Mouse (Mus musculus): ENCODE data around the gene Umodl1. TPM values are rescaled to one million over a fixed set of nuclear protein-coding genes. Genes with fewer than 3 reads are reported as not detected.

The Umodl1 gene
- polyA plus RNA-seq, 1 experiment: 0.10 TPM

DNA sequence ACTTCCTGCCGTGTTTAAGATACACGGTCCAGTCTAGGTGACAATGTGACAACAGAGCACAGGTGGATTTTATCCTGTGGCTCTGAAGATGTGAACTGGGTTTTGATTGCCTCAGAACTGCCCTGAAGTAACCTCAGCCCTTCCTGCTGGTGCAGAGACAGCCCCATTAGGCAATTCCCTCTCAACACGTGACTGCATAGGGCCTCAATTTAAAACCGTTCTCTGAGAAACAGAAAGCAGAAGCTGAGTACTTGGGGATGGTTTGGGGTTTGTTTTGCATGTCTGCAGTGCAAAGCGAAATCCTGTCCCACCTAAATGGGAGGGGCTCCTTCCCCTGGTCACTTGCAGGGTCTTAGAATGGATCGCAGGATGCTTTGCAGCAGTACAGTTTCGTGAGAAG is 85.2 kb downstream of the Umodl1 start:
- no peak for DNase-seq (ENCODE audit: low read depth)
- TF ChIP-seq CTCF (IDR thresholded peaks at IDR 0.05; ENCODE audit: borderline replicate concordance, extremely low read depth, insufficient read depth, insufficient read length): no peak

DNA sequence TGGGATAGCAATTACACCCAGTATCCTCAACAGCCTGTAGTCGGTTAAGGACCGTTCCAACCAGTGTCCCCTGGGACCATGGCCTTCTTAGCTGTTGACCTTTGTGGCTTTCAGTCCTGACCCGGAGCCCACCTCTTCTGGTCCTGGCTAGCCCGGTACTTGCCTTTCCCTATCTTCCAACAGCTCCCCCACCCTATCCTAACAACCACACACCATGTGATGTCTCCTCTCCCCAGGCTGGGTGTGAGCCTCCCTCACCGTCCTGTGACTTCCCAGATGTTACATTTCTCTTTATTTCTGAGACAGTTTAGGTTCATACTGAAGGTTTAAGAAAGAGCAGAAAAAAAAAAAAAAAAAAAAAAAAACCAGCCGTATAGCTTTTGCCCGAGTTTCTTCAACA is 86.0 kb downstream of the Umodl1 start:
- TF ChIP-seq CTCF (IDR thresholded peaks at IDR 0.05; ENCODE audit: borderline replicate concordance, extremely low read depth, insufficient read depth, insufficient read length) (no peak), POLR2A (IDR thresholded peaks at IDR 0.05; ENCODE audit: borderline replicate concordance, extremely low read depth, insufficient read depth, insufficient read length, poor library complexity, severe bottlenecking) (no peak)
- DNase-seq (ENCODE audit: low read depth): no peak

DNA sequence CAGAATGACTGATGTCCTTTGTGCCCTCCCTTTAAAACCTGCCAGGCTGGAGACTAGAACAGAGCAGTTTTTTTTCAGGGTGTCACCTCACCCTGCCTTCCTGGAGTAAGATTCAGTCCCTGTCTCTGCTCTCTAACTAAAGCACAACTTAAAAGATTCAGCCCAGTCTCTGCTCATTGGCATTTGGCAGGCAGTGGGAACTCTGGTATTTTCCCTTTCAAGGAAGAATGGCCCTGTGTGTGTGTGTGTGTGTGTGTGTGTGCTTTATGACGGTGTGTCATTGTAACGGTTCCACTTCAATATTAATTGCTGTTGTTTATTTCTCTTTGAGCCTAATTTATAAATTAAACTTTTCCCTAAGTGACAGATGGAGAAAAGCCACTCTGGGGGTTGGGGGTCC is 88.3 kb downstream of the Umodl1 start:
- no peak for DNase-seq (ENCODE audit: low read depth)
- TF ChIP-seq CTCF (IDR thresholded peaks at IDR 0.05; ENCODE audit: borderline replicate concordance, extremely low read depth, insufficient read depth, insufficient read length) (no peak), POLR2A (IDR thresholded peaks at IDR 0.05; ENCODE audit: borderline replicate concordance, extremely low read depth, insufficient read depth, insufficient read length, poor library complexity, severe bottlenecking) (no peak)

DNA sequence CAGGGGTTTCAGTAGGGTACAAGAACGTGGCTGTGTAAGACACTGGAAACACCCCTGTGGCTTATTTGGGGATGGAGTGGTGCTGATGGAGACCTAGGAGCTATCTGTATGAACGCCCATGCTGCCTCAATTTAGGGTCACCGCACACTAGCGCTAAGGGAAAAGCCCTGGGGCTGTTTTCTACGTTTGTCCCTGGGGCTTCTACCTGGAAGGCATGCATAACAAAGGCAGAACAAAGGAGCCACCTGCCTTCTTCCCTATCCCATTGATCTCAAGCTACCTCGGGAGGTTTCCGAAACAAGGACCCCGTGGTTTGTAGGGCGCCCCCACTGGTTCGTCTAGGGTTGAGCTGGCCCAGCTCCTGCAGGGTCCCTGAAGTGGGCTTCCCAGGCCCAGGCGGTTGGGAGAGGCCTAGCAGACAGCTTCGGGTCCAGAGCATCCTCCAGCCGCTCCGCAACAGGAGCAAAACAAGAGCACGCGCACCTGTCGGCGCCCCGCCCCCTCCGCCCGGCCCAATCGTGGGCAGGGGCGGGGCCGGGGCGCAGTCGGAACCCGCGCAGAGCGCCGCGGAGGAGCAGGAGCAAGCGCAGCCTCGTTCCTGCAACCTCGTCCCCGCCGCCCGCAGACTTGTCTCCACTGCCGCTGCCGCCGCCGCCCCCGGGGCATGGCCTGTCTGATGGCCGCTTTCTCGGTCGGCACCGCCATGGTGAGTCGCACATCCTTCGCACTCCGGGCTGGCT is 102.9 kb downstream of the Umodl1 start, which contains the start of gene Abcg1:
TSS of gene Abcg1 (plus strand) at position 525 of the 740 bp plus-strand sequence.
- peak; percentile 91 for DNase-seq (ENCODE audit: low read depth)
- peak; percentile 43; the same call in 1 of the 2 replicates for TF ChIP-seq CTCF (IDR thresholded peaks at IDR 0.05; ENCODE audit: borderline replicate concordance, extremely low read depth, insufficient read depth, insufficient read length)
- peak; percentile 66; the same call in 1 of the 2 replicates for TF ChIP-seq POLR2A (IDR thresholded peaks at IDR 0.05; ENCODE audit: borderline replicate concordance, extremely low read depth, insufficient read depth, insufficient read length, poor library complexity, severe bottlenecking)

DNA sequence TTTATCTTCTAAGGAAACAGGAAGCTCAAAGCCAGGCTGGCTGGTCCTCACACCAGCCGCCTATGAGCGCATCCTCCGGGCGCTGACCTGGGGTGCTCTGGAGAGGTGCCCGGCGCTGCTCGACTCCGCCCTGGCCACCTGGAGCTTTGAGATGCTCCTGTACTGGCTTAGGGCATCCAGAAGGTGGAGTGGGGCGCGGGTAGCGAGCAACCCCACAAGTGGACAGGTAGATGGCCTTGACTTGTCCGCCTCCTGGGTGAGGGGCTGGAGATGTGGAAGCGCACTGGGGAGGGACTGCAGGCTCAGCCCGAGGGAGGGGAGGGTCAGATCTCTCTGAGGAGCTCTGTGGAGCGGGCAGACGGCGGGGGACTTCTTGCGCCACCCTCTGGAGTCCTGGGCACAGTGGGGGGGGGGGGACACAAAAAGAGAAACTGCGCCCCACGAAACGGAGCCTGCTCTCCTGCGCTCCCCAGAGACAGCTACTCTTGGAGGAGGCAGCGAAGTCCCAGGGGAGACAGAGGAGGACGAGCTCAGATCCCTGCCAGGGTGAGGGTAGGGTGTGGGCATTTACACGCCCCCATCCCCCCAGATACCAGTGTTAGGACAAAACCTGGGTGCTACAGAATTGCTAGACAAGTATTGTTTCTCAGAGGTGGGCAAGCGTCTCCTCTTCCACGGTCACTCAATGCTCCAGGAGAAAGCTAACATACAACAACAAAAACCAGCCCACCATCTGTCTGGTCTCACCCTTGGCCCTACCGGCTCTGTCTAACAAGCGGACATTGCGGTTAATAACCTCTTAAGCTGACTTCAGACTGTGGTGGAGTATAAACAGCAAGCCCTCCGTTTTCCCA is 103.7 kb downstream of the Umodl1 start:
- TF ChIP-seq POLR2A (IDR thresholded peaks at IDR 0.05; ENCODE audit: borderline replicate concordance, extremely low read depth, insufficient read depth, insufficient read length, poor library complexity, severe bottlenecking) (no peak), CTCF (IDR thresholded peaks at IDR 0.05; ENCODE audit: borderline replicate concordance, extremely low read depth, insufficient read depth, insufficient read length) (no peak)
- DNase-seq (ENCODE audit: low read depth): no peak

DNA sequence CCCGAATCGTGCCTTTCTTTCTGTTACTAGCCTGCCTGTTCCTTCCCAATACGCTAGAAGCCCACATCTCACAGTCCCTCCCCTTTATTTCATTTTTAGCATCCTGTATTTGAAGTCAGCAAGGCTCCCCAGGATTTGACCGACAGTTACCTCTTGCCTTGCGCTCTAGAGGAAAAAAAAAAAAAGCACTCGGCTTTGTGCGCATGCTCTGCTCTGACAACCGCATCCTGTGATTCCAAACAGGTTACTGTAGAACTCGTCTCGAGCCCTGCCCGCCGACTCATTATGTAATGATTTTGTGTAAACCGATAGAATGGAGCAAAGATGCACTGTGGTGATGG is 104.3 kb downstream of the Umodl1 start:
- TF ChIP-seq POLR2A (IDR thresholded peaks at IDR 0.05; ENCODE audit: borderline replicate concordance, extremely low read depth, insufficient read depth, insufficient read length, poor library complexity, severe bottlenecking) (no peak), CTCF (IDR thresholded peaks at IDR 0.05; ENCODE audit: borderline replicate concordance, extremely low read depth, insufficient read depth, insufficient read length) (no peak)
- peak; percentile 94 for DNase-seq (ENCODE audit: low read depth)

DNA sequence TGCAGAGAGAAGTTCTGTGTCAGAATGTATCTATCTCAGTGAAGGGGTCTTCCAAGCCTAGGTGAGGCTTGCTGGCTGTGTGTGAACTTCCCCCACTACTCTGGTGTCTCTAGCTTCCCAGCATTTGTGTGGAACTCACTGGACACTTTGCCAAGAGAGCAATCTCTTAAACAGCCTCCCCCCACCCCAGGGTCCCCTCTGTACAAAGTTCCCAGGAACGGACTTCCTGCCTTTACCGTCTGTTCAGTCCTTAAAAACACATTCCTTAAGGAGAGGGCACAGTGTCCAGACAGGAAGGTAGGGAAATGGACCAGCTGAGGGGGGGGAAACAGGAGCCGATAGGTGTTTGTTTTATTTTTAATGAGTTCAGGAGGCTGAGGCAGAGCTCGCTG is 105.8 kb downstream of the Umodl1 start:
- TF ChIP-seq CTCF (IDR thresholded peaks at IDR 0.05; ENCODE audit: borderline replicate concordance, extremely low read depth, insufficient read depth, insufficient read length) (no peak), POLR2A (IDR thresholded peaks at IDR 0.05; ENCODE audit: borderline replicate concordance, extremely low read depth, insufficient read depth, insufficient read length, poor library complexity, severe bottlenecking) (no peak)
- no peak for DNase-seq (ENCODE audit: low read depth)

Other genes starting within 250 kb of the Umodl1 start
- 0.25 and 0.49 TPM in 2 replicates for gene Glp1r, start 52.8 kb upstream of the Umodl1 start, polyA plus RNA-seq (2012; rRNA removed)
- gene Abcg1, start 103.0 kb downstream of the Umodl1 start, polyA plus RNA-seq (2012; rRNA removed): 8.7 and 12.8 TPM in 2 replicates
- 0.97 and 1.1 TPM in 2 replicates for gene Tff3, start 175.0 kb downstream of the Umodl1 start, polyA plus RNA-seq (2012; rRNA removed)
- gene Tff2, start 189.6 kb downstream of the Umodl1 start, polyA plus RNA-seq (2012; rRNA removed): not detected in 2 replicates
- gene Tff1, start 210.6 kb downstream of the Umodl1 start, polyA plus RNA-seq (2012; rRNA removed): not detected in 2 replicates
- gene Tmprss3, start 244.3 kb downstream of the Umodl1 start, polyA plus RNA-seq (2012; rRNA removed): not detected in 2 replicates